Mouse (Mus musculus): Measurements from ENCODE around the gene Pcolce2. TPM values are rescaled to one million over a fixed set of nuclear protein-coding genes. Genes with fewer than 3 reads are reported as not detected.
A peak's percentile ranks its signal among the peaks of the same experiment; 100 is the strongest.

The Pcolce2 gene
- 10 to 100 TPM in 1 of 2 experiments, 1 to 10 TPM in 1; 8.2 to 13.7 TPM for total RNA-seq (2021)
- long read RNA-seq, experiment 1, full-length matches to known transcripts: 11 of 14 reads
- long read RNA-seq, experiment 1, partial matches to known transcripts: 2 of 14 reads
- long read RNA-seq, experiment 1, other reads (novel, unspliced or antisense): 1 of 14 reads
- long read RNA-seq, experiment 2, full-length matches to known transcripts: 4 of 4 reads
- long read RNA-seq, experiment 2, partial matches to known transcripts: 0 of 4 reads
- long read RNA-seq, experiment 2, other reads (novel, unspliced or antisense): 0 of 4 reads

DNA sequence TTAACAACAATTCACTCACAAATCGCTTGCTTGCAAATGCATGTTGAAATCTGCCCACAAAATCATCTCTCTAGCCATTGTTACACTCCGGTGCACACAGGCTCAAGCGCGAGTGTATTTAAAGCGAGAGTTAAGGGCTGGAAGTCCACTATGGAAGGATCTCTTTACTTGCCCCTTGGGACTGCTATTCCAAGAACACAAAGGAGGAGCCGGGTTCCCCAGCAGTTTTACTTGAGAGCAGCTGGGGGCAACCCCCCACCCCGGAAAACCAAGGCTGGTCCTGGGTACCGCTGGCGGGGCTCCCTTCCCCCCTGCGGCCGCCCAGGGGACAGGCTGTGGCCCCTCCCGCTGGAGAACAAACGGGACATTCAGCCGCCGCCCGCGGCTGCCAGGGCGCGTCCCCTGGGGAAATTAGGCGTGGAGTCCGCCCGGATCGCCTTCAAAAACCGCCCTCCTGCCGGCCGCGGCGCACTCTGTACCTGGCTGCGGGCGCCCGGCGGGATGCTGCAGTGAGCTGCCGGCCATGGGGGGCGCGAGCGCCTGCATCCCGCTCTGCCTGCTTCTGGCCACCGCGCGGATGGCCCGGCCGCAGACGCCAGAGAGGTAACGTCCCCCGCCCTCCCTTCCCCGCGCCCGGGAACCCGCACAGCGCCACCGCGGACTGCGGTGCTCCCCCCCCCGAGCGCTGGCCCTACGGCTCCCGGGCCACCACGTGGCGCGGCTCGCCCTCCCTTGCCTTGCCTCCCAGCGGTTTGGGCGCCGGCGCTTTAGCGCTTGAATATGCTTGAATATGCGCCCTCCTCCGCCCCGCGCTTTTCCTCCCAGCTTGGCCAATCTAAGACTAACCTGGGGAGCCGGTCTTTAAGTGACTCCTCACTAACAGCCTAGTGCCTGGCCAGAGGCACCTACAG, at the start of gene Pcolce2:
Gene Pcolce2, plus strand, starts transcription at position 331 of the 911 bp plus-strand sequence.
- DNase-seq: peak; percentile 80
- intact Hi-C loops (cut with DNase I): no loop called here

DNA sequence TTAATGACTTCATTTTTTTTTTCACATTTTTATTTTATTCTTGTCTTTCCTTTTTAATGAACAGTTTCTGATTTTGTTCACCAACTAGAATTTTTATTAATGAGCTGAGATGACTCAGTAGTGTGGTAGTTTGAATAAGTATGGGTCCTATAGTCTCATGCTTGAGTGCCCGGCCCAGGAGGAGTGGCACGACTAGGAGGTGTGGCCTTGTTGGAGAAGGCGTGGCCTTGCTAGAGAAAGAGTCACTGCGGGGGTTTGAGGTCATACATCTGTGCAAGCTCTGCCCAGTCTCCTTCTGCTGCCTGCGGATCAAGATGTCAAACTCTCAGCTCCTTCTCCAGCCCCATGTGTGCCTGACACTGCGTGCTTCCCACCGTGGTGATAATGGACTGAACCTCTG, 49.3 kb upstream of the Pcolce2 start:
- intact Hi-C loops (cut with DNase I): no loop called here
- no peak for DNase-seq
- TF ChIP-seq CTCF (IDR thresholded peaks at IDR 0.05): no peak
- H3K4me3 ChIP-seq: no peak overlapping the region
- H3K27ac ChIP-seq: no peak overlapping the region

More for the DNA sequence above, at the start of gene Pcolce2:
- TF ChIP-seq CTCF (IDR thresholded peaks at IDR 0.05): peak; percentile 27; the same call in 1 of the 2 replicates
- H3K27ac ChIP-seq: peak within 1 kb of the TSS; percentile 75
- peak within 1 kb of the TSS; percentile 78 for H3K4me3 ChIP-seq

- H3K4me3 ChIP-seq: no peak overlapping the region
- no peak for TF ChIP-seq CTCF (IDR thresholded peaks at IDR 0.05)
- intact Hi-C loops (cut with DNase I): no loop called here
- no peak overlapping the region for H3K27ac ChIP-seq
- no peak for DNase-seq
These were observed 43.1 kb upstream of the Pcolce2 start for GRCm38 (mm10) chr9:95594291-95594690.

DNA sequence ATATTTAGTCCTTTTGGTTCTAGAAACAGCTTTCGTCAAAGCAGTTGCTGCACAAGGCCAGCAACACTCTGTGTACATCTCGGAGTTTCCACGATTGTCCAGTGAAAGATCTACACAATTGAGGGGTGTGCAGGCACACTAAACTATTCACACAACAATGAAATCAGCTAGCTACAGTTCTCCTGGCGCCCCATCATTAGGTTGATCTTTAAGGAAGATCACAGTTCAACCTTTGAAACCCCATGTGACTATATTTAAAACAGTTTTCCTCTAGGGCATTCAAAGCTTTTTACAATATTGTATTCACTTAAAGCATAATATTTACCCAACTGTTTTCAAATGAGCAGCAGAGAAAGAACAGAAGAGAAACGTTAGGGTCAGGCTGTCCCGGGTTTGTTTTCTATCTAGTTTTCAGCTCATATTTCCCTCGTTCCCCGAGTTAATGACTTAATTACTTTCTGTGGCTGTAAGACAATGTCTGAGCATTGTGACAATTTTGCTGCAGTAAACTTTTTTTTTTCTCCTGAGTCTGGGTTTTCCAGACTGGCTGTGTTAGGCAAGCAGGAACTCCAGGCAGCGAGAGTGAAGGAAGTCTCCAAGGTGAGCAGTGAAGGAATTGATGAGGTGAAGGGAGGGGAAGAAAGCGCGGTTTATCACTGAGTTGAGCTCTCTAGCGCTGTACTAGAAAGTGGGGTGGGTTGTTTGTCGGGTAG, 39.8 kb upstream of the Pcolce2 start:
- Histone ChIP-seq H3K4me3 (no peak overlapping the region; the same call in 1 of the 2 replicates), H3K27ac (no peak overlapping the region)
- DNase-seq: no peak
- intact Hi-C loops (cut with DNase I): no loop called here
- TF ChIP-seq CTCF (IDR thresholded peaks at IDR 0.05): no peak

- no peak for DNase-seq
- no peak for TF ChIP-seq CTCF (IDR thresholded peaks at IDR 0.05)
- Histone ChIP-seq H3K27ac (no peak overlapping the region), H3K4me3 (peak overlapping the region; percentile 11; the same call in 1 of the 2 replicates)
- intact Hi-C loops (cut with DNase I): no loop called here
These were observed 39.2 kb upstream of the Pcolce2 start for GRCm38 (mm10) chr9:95598179-95598721.

GRCm38 (mm10) chr9:95599399-95599798, 38.0 kb upstream of the Pcolce2 start:
- no peak overlapping the region for H3K27ac ChIP-seq
- intact Hi-C loops (cut with DNase I): no loop called here
- no peak overlapping the region for H3K4me3 ChIP-seq
- no peak for DNase-seq
- TF ChIP-seq CTCF (IDR thresholded peaks at IDR 0.05): peak; percentile 55

DNA sequence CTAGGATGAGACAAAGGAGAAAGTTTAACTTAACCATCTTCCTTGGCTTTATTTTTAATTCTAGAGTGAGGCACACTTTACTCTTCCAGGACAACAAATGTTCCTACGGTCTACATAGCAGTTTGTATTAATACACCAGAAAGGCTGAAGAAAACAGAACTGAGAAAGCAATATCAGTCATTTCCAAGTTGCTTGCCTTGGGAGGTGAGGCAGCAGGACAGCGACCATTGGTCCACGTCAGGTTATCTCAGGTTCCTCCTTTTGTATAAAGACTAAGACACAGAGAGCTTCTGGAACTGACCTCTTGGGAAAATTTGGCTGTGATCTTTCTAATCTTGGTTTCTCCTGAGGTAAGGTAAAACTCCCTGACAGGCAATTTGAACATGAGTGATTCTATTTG, 34.6 kb upstream of the Pcolce2 start:
- Histone ChIP-seq H3K4me3 (no peak overlapping the region), H3K27ac (no peak overlapping the region)
- no peak for DNase-seq
- intact Hi-C loops (cut with DNase I): no loop called here
- TF ChIP-seq CTCF (IDR thresholded peaks at IDR 0.05): no peak

- no peak overlapping the region for H3K4me3 ChIP-seq
- no peak for TF ChIP-seq CTCF (IDR thresholded peaks at IDR 0.05)
- no peak for DNase-seq
- intact Hi-C loops (cut with DNase I): no loop called here
- no peak overlapping the region for H3K27ac ChIP-seq
These were observed 34.1 kb upstream of the Pcolce2 start for GRCm38 (mm10) chr9:95603316-95603715.

GRCm38 (mm10) chr9:95607196-95607595, 30.2 kb upstream of the Pcolce2 start:
- intact Hi-C loops (cut with DNase I): loop anchor here (5.0 kb wide), 1 partner anchor 90 kb away; no protein-coding TSS in a partner anchor
- Histone ChIP-seq H3K4me3 (no peak overlapping the region), H3K27ac (no peak overlapping the region)
- no peak for DNase-seq
- peak; percentile 43 for TF ChIP-seq CTCF (IDR thresholded peaks at IDR 0.05)

DNA sequence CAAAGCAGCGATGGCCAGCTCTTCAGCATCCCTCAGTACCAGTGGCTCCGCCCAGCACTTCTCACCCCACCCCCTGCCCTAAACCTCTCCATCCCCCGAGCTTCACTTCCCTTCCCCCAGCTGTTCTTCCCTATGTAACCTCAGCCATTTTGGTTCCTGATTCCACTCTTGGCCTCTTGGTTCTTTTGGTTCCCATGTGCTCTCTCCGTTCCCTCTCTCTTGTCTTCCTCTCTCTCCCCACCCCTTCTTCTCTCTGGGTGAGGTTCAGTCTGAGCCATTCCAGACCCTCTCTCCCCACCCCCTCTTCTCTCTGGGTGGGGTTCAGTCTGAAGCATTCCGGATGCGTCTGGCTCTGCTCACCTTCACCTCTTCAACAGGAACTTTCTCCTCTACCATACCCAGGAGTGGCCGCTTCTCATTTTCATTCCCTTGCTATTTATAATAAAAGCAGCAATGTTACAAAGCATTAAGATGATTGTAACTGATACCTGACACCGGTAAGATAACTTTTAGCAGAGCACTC, 25.1 kb upstream of the Pcolce2 start:
- DNase-seq: no peak
- TF ChIP-seq CTCF (IDR thresholded peaks at IDR 0.05): no peak
- no peak overlapping the region for H3K27ac ChIP-seq
- intact Hi-C loops (cut with DNase I): no loop called here
- no peak overlapping the region for H3K4me3 ChIP-seq

- no peak for TF ChIP-seq CTCF (IDR thresholded peaks at IDR 0.05)
- H3K4me3 ChIP-seq: no peak overlapping the region
- intact Hi-C loops (cut with DNase I): no loop called here
- peak overlapping the region; percentile 54 for H3K27ac ChIP-seq
- no peak for DNase-seq
These were observed 23.8 kb upstream of the Pcolce2 start for GRCm38 (mm10) chr9:95613426-95614127.

All from gastrocnemius, adult 2 months (tissue).